Mouse (Mus musculus): ENCODE measurements around the gene Zpr1. TPM values are rescaled to one million over a fixed set of nuclear protein-coding genes. Genes with fewer than 3 reads are reported as not detected.
"Not testable (repeated sequence)": the region's sequence is repeated elsewhere in the genome, so short reads cannot be mapped to it uniquely, and the experiment has no call there.

Gene Zpr1
- total and polyA plus RNA-seq, 2 experiments from 2014 or later, result 22.2 to 23.6 TPM

DNA sequence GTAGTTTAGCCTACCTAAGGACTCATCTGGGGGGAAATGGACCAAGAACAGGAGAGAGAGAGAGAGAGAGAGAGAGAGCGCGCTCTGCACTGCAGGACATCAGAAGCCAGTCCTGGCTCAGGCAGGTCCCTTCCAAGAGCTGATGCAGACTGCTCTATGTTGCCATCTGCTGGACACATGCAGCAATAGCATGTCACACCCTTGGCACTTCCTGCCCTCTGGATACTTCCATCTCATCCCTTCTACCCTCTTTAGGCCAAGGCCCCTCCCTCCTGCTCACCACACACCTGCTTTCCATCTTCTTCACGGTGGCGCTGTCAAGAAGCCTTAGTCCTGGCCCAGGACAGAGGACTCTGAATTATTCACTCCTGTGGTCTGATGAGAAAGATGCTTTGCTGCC is 41.6 kb downstream of the Zpr1 start:
- ATAC-seq (ENCODE audit: insufficient read depth, low read depth), result peak; percentile 65
- H3K36me3 ChIP-seq (replicated peaks; ENCODE audit: control insufficient read depth, insufficient read depth, low read length), result no peaks in the 10 kb centered on the region
- WGBS, result 7% methylated on average over 4 of the region's 4 CpGs
- H3K4me1 ChIP-seq (ENCODE audit: control insufficient read depth, insufficient read depth), result no peaks in the 10 kb centered on the region
- peaks cover 8% of the 10 kb centered on the region; the same call in 1 of the 2 replicates for H3K27me3 ChIP-seq (ENCODE audit: control insufficient read depth, insufficient read depth, low read length)
- no peak overlapping the region for H3K4me3 ChIP-seq (ENCODE audit: low read depth, low read length)
- peak; percentile 56 for DNase-seq (ENCODE audit: low spot score)
- H3K9ac ChIP-seq (replicated peaks; ENCODE audit: low read depth, low read length), result no peak overlapping the region
- TF ChIP-seq EP300 (IDR thresholded peaks at IDR 0.05; ENCODE audit: low read depth) (no peak), CTCF (IDR thresholded peaks at IDR 0.05; ENCODE audit: low read depth) (peak; percentile 96)
- no peaks in the 10 kb centered on the region for H3K9me3 ChIP-seq (replicated peaks; ENCODE audit: control insufficient read depth, low read length)
- no peak overlapping the region for H3K27ac ChIP-seq (ENCODE audit: low read depth)
- H3K4me2 ChIP-seq (ENCODE audit: low read depth, low read length), result no peak overlapping the region

- H3K36me3 ChIP-seq (replicated peaks; ENCODE audit: control insufficient read depth, insufficient read depth, low read length), result no peaks in the 10 kb centered on the region
- no peak overlapping the region for H3K4me3 ChIP-seq (ENCODE audit: low read depth, low read length)
- H3K4me2 ChIP-seq (ENCODE audit: low read depth, low read length), result no peak overlapping the region
- H3K9ac ChIP-seq (replicated peaks; ENCODE audit: low read depth, low read length), result no peak overlapping the region
- H3K4me1 ChIP-seq (ENCODE audit: control insufficient read depth, insufficient read depth), result no peaks in the 10 kb centered on the region
- DNase-seq (ENCODE audit: low spot score) (no peak), ATAC-seq (ENCODE audit: insufficient read depth, low read depth) (no peak)
- 22% methylated on average over 2 of the region's 2 CpGs for WGBS
- no peak overlapping the region for H3K27ac ChIP-seq (ENCODE audit: low read depth)
- TF ChIP-seq CTCF (IDR thresholded peaks at IDR 0.05; ENCODE audit: low read depth) (no peak), EP300 (IDR thresholded peaks at IDR 0.05; ENCODE audit: low read depth) (no peak)
- no peaks in the 10 kb centered on the region for H3K9me3 ChIP-seq (replicated peaks; ENCODE audit: control insufficient read depth, low read length)
- H3K27me3 ChIP-seq (ENCODE audit: control insufficient read depth, insufficient read depth, low read length), result peaks cover 8% of the 10 kb centered on the region; the same call in 1 of the 2 replicates
Observed at GRCm38 (mm10) chr9:46314921-46315320, 42.1 kb downstream of the Zpr1 start.

GRCm38 (mm10) chr9:46315807-46316365 is 43.0 kb downstream of the Zpr1 start:
- Histone ChIP-seq H3K27me3 (ENCODE audit: control insufficient read depth, insufficient read depth, low read length) (peaks cover 8% of the 10 kb centered on the region; the same call in 1 of the 2 replicates), H3K27ac (ENCODE audit: low read depth) (no peak overlapping the region), H3K9me3 (replicated peaks; ENCODE audit: control insufficient read depth, low read length) (no peaks in the 10 kb centered on the region), H3K4me1 (ENCODE audit: control insufficient read depth, insufficient read depth) (no peaks in the 10 kb centered on the region), H3K36me3 (replicated peaks; ENCODE audit: control insufficient read depth, insufficient read depth, low read length) (no peaks in the 10 kb centered on the region), H3K4me2 (ENCODE audit: low read depth, low read length) (no peak overlapping the region), H3K4me3 (ENCODE audit: low read depth, low read length) (no peak overlapping the region), H3K9ac (replicated peaks; ENCODE audit: low read depth, low read length) (no peak overlapping the region)
- 53% methylated on average over 11 of the region's 11 CpGs for WGBS
- DNase-seq (ENCODE audit: low spot score) (no peak), ATAC-seq (ENCODE audit: insufficient read depth, low read depth) (no peak)
- TF ChIP-seq CTCF (IDR thresholded peaks at IDR 0.05; ENCODE audit: low read depth) (no peak), EP300 (IDR thresholded peaks at IDR 0.05; ENCODE audit: low read depth) (no peak)

DNA sequence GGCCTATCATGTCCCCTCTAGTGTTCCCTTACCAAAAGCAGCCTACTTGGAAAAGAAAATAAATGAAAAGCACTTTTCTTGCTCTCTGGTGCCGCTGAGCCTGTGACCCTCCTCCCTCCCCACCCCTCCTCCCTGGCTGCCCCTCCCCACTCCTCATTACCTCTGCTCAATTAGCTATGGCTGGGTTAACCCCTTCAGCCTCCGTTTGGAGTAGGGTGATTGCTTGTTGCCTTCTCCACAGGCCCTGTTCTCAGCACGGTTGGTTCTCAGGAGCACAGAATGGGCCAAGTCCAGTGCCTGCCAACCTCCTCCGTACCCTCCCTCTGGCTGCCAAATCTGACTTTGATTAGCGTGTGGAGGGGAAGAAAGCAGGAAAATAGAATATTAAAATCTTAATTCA is 43.5 kb downstream of the Zpr1 start:
- Histone ChIP-seq H3K4me2 (ENCODE audit: low read depth, low read length) (no peak overlapping the region), H3K27me3 (ENCODE audit: control insufficient read depth, insufficient read depth, low read length) (peaks cover 8% of the 10 kb centered on the region; the same call in 1 of the 2 replicates), H3K36me3 (replicated peaks; ENCODE audit: control insufficient read depth, insufficient read depth, low read length) (no peaks in the 10 kb centered on the region), H3K4me1 (ENCODE audit: control insufficient read depth, insufficient read depth) (no peaks in the 10 kb centered on the region), H3K27ac (ENCODE audit: low read depth) (no peak overlapping the region), H3K9ac (replicated peaks; ENCODE audit: low read depth, low read length) (no peak overlapping the region), H3K9me3 (replicated peaks; ENCODE audit: control insufficient read depth, low read length) (no peaks in the 10 kb centered on the region), H3K4me3 (ENCODE audit: low read depth, low read length) (no peak overlapping the region)
- TF ChIP-seq EP300 (IDR thresholded peaks at IDR 0.05; ENCODE audit: low read depth), result no peak
- no peak for TF ChIP-seq CTCF (IDR thresholded peaks at IDR 0.05; ENCODE audit: low read depth)
- ATAC-seq (ENCODE audit: insufficient read depth, low read depth), result no peak
- 30% methylated on average over 5 of the region's 5 CpGs for WGBS
- DNase-seq (ENCODE audit: low spot score), result no peak

DNA sequence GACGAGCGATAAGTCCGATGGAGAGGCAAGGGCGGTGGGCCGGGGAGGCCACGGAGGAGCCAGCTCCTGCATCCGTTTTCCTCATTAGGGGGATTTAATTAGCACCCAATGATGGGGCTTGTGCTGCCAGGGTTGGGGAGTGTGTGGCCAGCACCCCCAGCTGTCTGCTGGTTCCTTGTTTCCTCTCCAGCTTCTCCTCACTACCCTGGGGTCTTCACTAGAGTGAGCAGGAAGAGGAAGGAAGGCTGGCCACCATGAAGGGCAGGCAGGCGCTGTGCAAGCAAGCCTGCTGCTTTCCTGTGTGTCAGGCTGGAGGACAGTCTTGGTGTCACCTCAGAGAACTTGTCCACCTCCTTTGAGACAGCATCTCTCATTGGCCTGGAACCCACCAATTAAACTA is 44.0 kb downstream of the Zpr1 start:
- WGBS, result 57% methylated on average over 8 of the region's 8 CpGs
- no peaks in the 10 kb centered on the region for H3K36me3 ChIP-seq (replicated peaks; ENCODE audit: control insufficient read depth, insufficient read depth, low read length)
- H3K4me1 ChIP-seq (ENCODE audit: control insufficient read depth, insufficient read depth), result no peaks in the 10 kb centered on the region

GRCm38 (mm10) chr9:46317957-46318356 is 45.1 kb downstream of the Zpr1 start:
- H3K9ac ChIP-seq (replicated peaks; ENCODE audit: low read depth, low read length), result no peak overlapping the region
- no peaks in the 10 kb centered on the region for H3K36me3 ChIP-seq (replicated peaks; ENCODE audit: control insufficient read depth, insufficient read depth, low read length)
- no peaks in the 10 kb centered on the region for H3K9me3 ChIP-seq (replicated peaks; ENCODE audit: control insufficient read depth, low read length)
- H3K27ac ChIP-seq (ENCODE audit: low read depth), result no peak overlapping the region
- ATAC-seq (ENCODE audit: insufficient read depth, low read depth) (no peak), DNase-seq (ENCODE audit: low spot score) (no peak)
- no peaks in the 10 kb centered on the region for H3K4me1 ChIP-seq (ENCODE audit: control insufficient read depth, insufficient read depth)
- no peak overlapping the region for H3K4me3 ChIP-seq (ENCODE audit: low read depth, low read length)
- TF ChIP-seq EP300 (IDR thresholded peaks at IDR 0.05; ENCODE audit: low read depth) (no peak), CTCF (IDR thresholded peaks at IDR 0.05; ENCODE audit: low read depth) (no peak)
- H3K4me2 ChIP-seq (ENCODE audit: low read depth, low read length), result no peak overlapping the region
- H3K27me3 ChIP-seq (ENCODE audit: control insufficient read depth, insufficient read depth, low read length), result peaks cover 8% of the 10 kb centered on the region; the same call in 1 of the 2 replicates
- WGBS, result 78% methylated on average over 3 of the region's 3 CpGs

More for the DNA sequence above, 44.0 kb downstream of the Zpr1 start:
- Histone ChIP-seq H3K4me3 (ENCODE audit: low read depth, low read length) (no peak overlapping the region), H3K27ac (ENCODE audit: low read depth) (no peak overlapping the region), H3K27me3 (ENCODE audit: control insufficient read depth, insufficient read depth, low read length) (peaks cover 8% of the 10 kb centered on the region; the same call in 1 of the 2 replicates), H3K9ac (replicated peaks; ENCODE audit: low read depth, low read length) (no peak overlapping the region), H3K4me2 (ENCODE audit: low read depth, low read length) (no peak overlapping the region), H3K9me3 (replicated peaks; ENCODE audit: control insufficient read depth, low read length) (no peaks in the 10 kb centered on the region)
- no peak for DNase-seq (ENCODE audit: low spot score)
- no peak for ATAC-seq (ENCODE audit: insufficient read depth, low read depth)
- no peak for TF ChIP-seq EP300 (IDR thresholded peaks at IDR 0.05; ENCODE audit: low read depth)
- TF ChIP-seq CTCF (IDR thresholded peaks at IDR 0.05; ENCODE audit: low read depth), result no peak

GRCm38 (mm10) chr9:46319886-46320285 is 47.0 kb downstream of the Zpr1 start, which contains the start of gene 4931429L15Rik:
Gene 4931429L15Rik, minus strand, starts transcription at chr9:46319986.
- WGBS, result 81% methylated on average over 6 of the region's 6 CpGs

More at GRCm38 (mm10) chr9:46319886-46320285, 47.0 kb downstream of the Zpr1 start, which contains the start of gene 4931429L15Rik:
- not testable (repeated sequence) for H3K4me1 ChIP-seq (ENCODE audit: control insufficient read depth, insufficient read depth); H3K4me2 ChIP-seq (ENCODE audit: low read depth, low read length); H3K9ac ChIP-seq (replicated peaks; ENCODE audit: low read depth, low read length); H3K36me3 ChIP-seq (replicated peaks; ENCODE audit: control insufficient read depth, insufficient read depth, low read length); DNase-seq (ENCODE audit: low spot score); H3K9me3 ChIP-seq (replicated peaks; ENCODE audit: control insufficient read depth, low read length); H3K4me3 ChIP-seq (ENCODE audit: low read depth, low read length); H3K27me3 ChIP-seq (ENCODE audit: control insufficient read depth, insufficient read depth, low read length); ATAC-seq (ENCODE audit: insufficient read depth, low read depth); H3K27ac ChIP-seq (ENCODE audit: low read depth)
